Mouse (Mus musculus) G1E (cell line): ENCODE measurements around the gene Slamf6.
"Not testable (repeated sequence)": the region's sequence is repeated elsewhere in the genome, so short reads cannot be mapped to it uniquely, and the experiment has no call there.

Experiments
- CTCF ChIP-seq: IDR thresholded peaks from 2 replicates; pipeline ENCODE4 v1.5.1; 2012; ENCODE audit warnings: low read depth, low read length, inconsistent platforms, mixed read lengths
- GATA1 ChIP-seq: IDR thresholded peaks from 2 replicates; pipeline ENCODE4 v1.6.1; 2012; ENCODE audit warnings: borderline replicate concordance, low read length, inconsistent platforms, mixed read lengths
- GATA2 ChIP-seq: IDR thresholded peaks from 2 replicates; pipeline ENCODE4 v1.6.1; 2012; ENCODE audit warnings: low read depth, low read length, inconsistent platforms, borderline replicate concordance

DNA sequence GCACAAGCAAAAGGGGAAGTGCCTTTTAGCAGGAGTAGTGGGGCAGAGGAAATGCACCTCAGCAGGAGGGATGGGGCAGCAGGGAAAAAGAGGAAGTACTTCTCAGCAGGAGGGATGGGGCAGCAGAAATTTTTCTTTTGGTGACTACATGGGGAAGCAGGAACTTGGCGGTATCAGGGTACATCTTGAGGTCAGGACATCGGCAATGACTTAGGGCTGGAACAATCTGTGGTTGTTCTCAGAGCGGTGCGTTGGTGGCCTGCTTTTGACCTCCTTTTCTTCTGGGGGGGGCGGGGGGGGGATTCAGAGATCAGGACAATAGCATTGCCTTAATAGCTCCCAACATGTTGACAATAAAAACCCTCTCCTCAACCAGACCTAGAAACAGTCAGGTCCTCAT lies 22.0 kb upstream of the Slamf6 start, which contains the start of gene Gm10521:
- TF ChIP-seq CTCF, GATA2, GATA1: not testable (repeated sequence)
